In the genomic region with DNA sequence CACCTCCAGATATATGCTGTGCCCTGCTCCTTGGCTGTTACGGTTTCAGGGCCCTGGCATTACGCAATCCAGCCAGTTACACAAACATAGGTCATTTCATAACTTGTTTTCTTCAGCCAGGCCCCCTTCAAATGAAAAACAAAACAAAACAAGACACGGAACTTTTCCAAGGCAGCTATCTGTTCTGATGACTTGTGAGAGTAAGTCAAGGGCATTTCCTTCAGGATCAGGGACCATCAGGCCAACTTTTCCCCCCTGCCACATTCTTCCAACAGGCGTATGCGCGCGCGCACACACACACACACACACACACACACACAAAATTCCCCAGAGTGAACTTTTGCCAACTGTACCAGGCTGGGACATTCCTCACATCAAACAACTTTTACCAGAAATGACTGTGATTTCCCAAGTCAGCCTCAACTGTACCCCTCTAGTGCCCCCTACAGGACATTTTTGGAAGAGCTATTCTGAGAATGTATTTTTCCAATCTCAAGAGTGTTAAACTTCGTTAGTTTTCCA, we compare ENCODE assay signal across 8 mouse cellular contexts. TPM values are rescaled to one million over a fixed set of nuclear protein-coding genes. Genes with fewer than 3 reads are reported as not detected.
DNase-seq lines count a peak whose midpoint lies in the region; TF ChIP-seq lines count a peak whose summit lies in the region.

No protein-coding gene starts in this region.

- H3K4me1 ChIP-seq in heart, adult 2 months (ENCODE audit: control insufficient read depth, insufficient read depth, low read length) = peaks cover 30% of the 10 kb centered on the region

- H3K36me3 ChIP-seq in C2C12 (ENCODE audit: control insufficient read depth, insufficient read depth) = peaks cover 51% of the 10 kb centered on the region
- H3K36me3 ChIP-seq in heart, adult 2 months (ENCODE audit: control insufficient read depth, insufficient read depth, low read length) = peaks cover 34% of the 10 kb centered on the region

- WGBS in heart, adult 2 months = 4% methylated on average over 9 of the region's 9 CpGs

- DNase-seq in gastrocnemius, postnatal 10 days = peak; percentile 38
- DNase-seq in gastrocnemius, adult 8-10 months (ENCODE audit: low spot score in 2 of 2) = no peak
- DNase-seq in brain, adult 2 months (ENCODE audit: low read depth, low spot score) = peak; percentile 77
- DNase-seq in heart, adult 2 months = peak in 1 of 2 experiments; percentile 59
- peak; percentile 81 for DNase-seq in kidney, postnatal 14 days
- DNase-seq in lung, postnatal 14 days = peak; percentile 77
- no peak for DNase-seq in frontal cortex, postnatal 10 days (ENCODE audit: low spot score in 2 of 2)

- no peaks in the 10 kb centered on the region for H3K27me3 ChIP-seq in C2C12 (ENCODE audit: control insufficient read depth, insufficient read depth, insufficient read length)
- H3K27me3 ChIP-seq in heart, adult 2 months (ENCODE audit: control insufficient read depth, insufficient read depth, low read length) = no peaks in the 10 kb centered on the region

- H3K79me2 ChIP-seq in C2C12 (ENCODE audit: control insufficient read depth, insufficient read depth) = peaks cover 85% of the 10 kb centered on the region
- peaks cover 5% of the 10 kb centered on the region for H3K79me2 ChIP-seq in heart, adult 2 months (replicated peaks; ENCODE audit: control insufficient read depth, insufficient read depth, low read length)

- peak; percentile 65; the same call in 1 of the 2 replicates for TF ChIP-seq EP300 in heart, adult 2 months (IDR thresholded peaks at IDR 0.05; ENCODE audit: insufficient read depth, low read depth, low read length)

- H3K9ac ChIP-seq in heart, adult 2 months (ENCODE audit: low read depth, low read length) = peak overlapping the region; percentile 74; the same call in 1 of the 2 replicates

- 0 out of 2 replicates have a peak, but pooled peaks have one; percentile 18 for TF ChIP-seq POLR2A in heart, adult 2 months (IDR thresholded peaks at IDR 0.05; ENCODE audit: insufficient read depth, low read depth, low read length)

- H3K27ac ChIP-seq in heart, adult 2 months = peak overlapping the region; percentile 99

- peaks cover 83% of the 10 kb centered on the region for H3K79me3 ChIP-seq in C2C12 (ENCODE audit: low read depth)

- TF ChIP-seq CTCF in C2C12 (IDR thresholded peaks at IDR 0.05; ENCODE audit: control insufficient read depth, insufficient read depth, insufficient read length) = no peak
- TF ChIP-seq CTCF in heart, adult 2 months (IDR thresholded peaks at IDR 0.05) = peak; percentile 87

- H3ac ChIP-seq in C2C12 (ENCODE audit: control insufficient read depth, insufficient read length, low read depth) = no peak overlapping the region

- intact Hi-C loops in heart, adult 2 months (cut with DNase I) = loop anchor here (2.0 to 5.0 kb wide), 3 partner anchors 209 to 527 kb away; no protein-coding TSS in a partner anchor

- no peak overlapping the region for H3K4me3 ChIP-seq in C2C12 (ENCODE audit: insufficient read depth, poor library complexity, severe bottlenecking)
- H3K4me3 ChIP-seq in heart, adult 2 months = 0 out of 2 replicates have a peak overlapping the region, but pooled peaks have one; percentile 7

TF ChIP-seq in C2C12, 6 proteins besides CTCF, POLR2A, EP300 and RAD21:
- TF ChIP-seq MYOD1 (IDR thresholded peaks at IDR 0.05; ENCODE audit: control insufficient read depth, insufficient read length, low read depth) (no peak), CEBPB (IDR thresholded peaks at IDR 0.05; ENCODE audit: low read depth) (peak; percentile 97)

RNA-seq across cellular contexts. Expression of gene Fosl2, which starts 4.0 kb away (rescaled TPM):
- total RNA-seq in gastrocnemius, postnatal 10 days (2021) = 10 to 100 TPM; 30.2 to 33.1 TPM
- total RNA-seq in gastrocnemius, adult 8-10 months (2022) = 10 to 100 TPM in 3 of 4 experiments, 1 to 10 TPM in 1; 9.8 to 11.3 (median 10.6) TPM
- polyA plus RNA-seq in C2C12 (2012; fragmentation: generic; extraction: Trizol) = 15.3 TPM
- 10 to 100 TPM; 21.2 to 26.6 TPM for total RNA-seq in heart, adult 2 months (2021)
- polyA plus RNA-seq in heart, adult 2 months (2012; rRNA removed) = 10.2 and 11.9 TPM in 2 replicates

Comparison
In these comparisons a context has a peak if more than half of its experiments do, and no peak if none do; other contexts are left out.
1. DNase-seq: peak in gastrocnemius, postnatal 10 days (single experiment), brain, adult 2 months (single experiment), kidney, postnatal 14 days (single experiment) and lung, postnatal 14 days (single experiment); none in gastrocnemius, adult 8-10 months (0 of 2) and frontal cortex, postnatal 10 days (0 of 2).